Mouse (Mus musculus): Measurements from ENCODE around the gene Gja5. TPM values are rescaled to one million over a fixed set of nuclear protein-coding genes. Genes with fewer than 3 reads are reported as not detected.
A peak's percentile ranks its signal among the peaks of the same experiment; 100 is the strongest.

Gene Gja5
- polyA plus RNA-seq, 1 experiment from 2014 or later = 20.2 TPM

DNA sequence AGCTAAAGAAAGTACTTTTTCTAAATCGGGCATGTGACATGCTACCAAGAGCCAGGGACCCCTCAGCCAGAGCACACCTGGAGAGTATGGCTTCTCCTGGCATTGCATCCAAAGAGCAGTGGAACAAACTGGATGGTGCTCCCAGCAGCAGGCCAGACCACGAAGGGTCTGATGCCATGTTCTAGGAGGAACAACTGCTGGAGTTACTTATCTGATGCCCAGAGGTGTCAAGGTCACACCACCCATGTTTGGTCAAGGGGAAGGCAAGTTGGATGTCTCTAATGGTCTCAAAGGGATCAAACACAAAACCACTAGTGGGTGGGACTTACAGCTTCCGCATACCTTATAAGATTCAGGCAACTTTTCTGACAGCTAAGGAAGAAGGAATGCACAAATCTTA lies 74.5 kb downstream of the Gja5 start:
- no peak overlapping the region for H3K4me2 ChIP-seq (replicated peaks)
- WGBS = 81% methylated on average over 3 of the region's 3 CpGs
- H3K9ac ChIP-seq = no peak overlapping the region
- no peaks in the 10 kb centered on the region for H3K9me3 ChIP-seq (replicated peaks)
- no peak overlapping the region for H3K4me3 ChIP-seq (replicated peaks)
- no peaks in the 10 kb centered on the region for H3K36me3 ChIP-seq
- no peaks in the 10 kb centered on the region for H3K4me1 ChIP-seq
- no peaks in the 10 kb centered on the region for H3K27me3 ChIP-seq
- no peak for ATAC-seq (ENCODE audit: insufficient number of reproducible peaks, low FRiP score, low TSS enrichment, low read depth)
- H3K27ac ChIP-seq (replicated peaks) = no peak overlapping the region

DNA sequence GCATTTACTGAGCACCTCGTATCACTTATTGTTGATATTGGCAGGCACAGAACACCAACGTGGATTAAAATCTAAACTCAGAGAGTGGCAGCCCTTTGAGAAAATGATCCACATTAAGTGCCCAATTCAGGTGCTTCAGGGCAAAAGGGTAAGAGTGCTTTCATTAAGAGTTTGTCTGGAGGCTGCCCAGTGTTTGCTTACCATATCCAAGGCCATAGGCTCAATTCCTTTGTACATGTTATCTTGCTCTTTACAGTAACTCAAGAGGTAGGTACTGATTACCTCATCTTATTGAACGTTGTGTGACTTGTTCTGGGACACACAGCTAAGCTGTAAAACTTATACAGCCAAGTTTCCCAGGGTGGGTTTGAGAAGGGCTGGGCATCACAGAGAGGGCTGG lies 77.3 kb downstream of the Gja5 start:
- ATAC-seq (ENCODE audit: insufficient number of reproducible peaks, low FRiP score, low TSS enrichment, low read depth) = no peak
- no peak overlapping the region for H3K9ac ChIP-seq
- H3K9me3 ChIP-seq (replicated peaks) = no peaks in the 10 kb centered on the region
- H3K4me1 ChIP-seq = no peaks in the 10 kb centered on the region
- H3K27me3 ChIP-seq = no peaks in the 10 kb centered on the region
- H3K4me3 ChIP-seq (replicated peaks) = no peak overlapping the region
- H3K4me2 ChIP-seq (replicated peaks) = no peak overlapping the region
- H3K27ac ChIP-seq (replicated peaks) = no peak overlapping the region
- H3K36me3 ChIP-seq = no peaks in the 10 kb centered on the region
- 69% methylated on average over 3 of the region's 3 CpGs for WGBS

GRCm38 (mm10) chr3:96982666-96983065 lies 78.2 kb downstream of the Gja5 start:
- WGBS = 86% methylated on average over 2 of the region's 2 CpGs
- Histone ChIP-seq H3K4me2 (replicated peaks) (no peak overlapping the region), H3K27ac (replicated peaks) (no peak overlapping the region), H3K36me3 (no peaks in the 10 kb centered on the region), H3K27me3 (no peaks in the 10 kb centered on the region), H3K4me1 (no peaks in the 10 kb centered on the region), H3K9me3 (replicated peaks) (no peaks in the 10 kb centered on the region), H3K9ac (no peak overlapping the region), H3K4me3 (replicated peaks) (no peak overlapping the region)
- no peak for ATAC-seq (ENCODE audit: insufficient number of reproducible peaks, low FRiP score, low TSS enrichment, low read depth)

DNA sequence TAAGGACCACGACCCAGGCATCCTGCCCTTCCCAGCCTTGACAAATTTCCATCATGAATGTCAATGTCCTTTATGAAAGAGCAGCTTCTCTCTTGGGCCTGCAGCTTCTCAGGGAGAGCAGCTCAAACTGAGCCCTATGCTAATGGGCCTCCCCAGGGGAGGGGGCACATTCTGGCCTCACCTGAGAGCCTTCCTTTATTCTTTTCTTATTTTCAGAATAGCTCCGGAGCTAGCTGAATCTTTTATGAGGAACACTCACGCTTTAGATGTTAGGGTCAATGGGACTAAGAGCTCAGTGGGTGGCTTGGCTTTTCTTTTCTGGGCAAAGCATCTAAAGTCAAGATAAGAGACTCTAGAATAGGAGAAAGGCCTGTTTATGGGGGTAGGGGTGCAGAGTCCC lies 88.0 kb downstream of the Gja5 start:
- 45% methylated on average over 3 of the region's 3 CpGs for WGBS
- H3K4me1 ChIP-seq = peaks cover 3% of the 10 kb centered on the region; the same call in 1 of the 2 replicates
- ATAC-seq (ENCODE audit: insufficient number of reproducible peaks, low FRiP score, low TSS enrichment, low read depth) = no peak
- no peaks in the 10 kb centered on the region for H3K27me3 ChIP-seq
- no peak overlapping the region for H3K9ac ChIP-seq
- no peak overlapping the region for H3K4me2 ChIP-seq (replicated peaks)
- no peak overlapping the region for H3K4me3 ChIP-seq (replicated peaks)
- H3K27ac ChIP-seq (replicated peaks) = no peak overlapping the region
- H3K9me3 ChIP-seq (replicated peaks) = no peaks in the 10 kb centered on the region
- H3K36me3 ChIP-seq = no peaks in the 10 kb centered on the region

GRCm38 (mm10) chr3:96997770-96998169 lies 93.3 kb downstream of the Gja5 start:
- H3K27me3 ChIP-seq = no peaks in the 10 kb centered on the region
- no peak for ATAC-seq (ENCODE audit: insufficient number of reproducible peaks, low FRiP score, low TSS enrichment, low read depth)
- no peak overlapping the region for H3K4me2 ChIP-seq (replicated peaks)
- H3K4me1 ChIP-seq = no peaks in the 10 kb centered on the region
- H3K4me3 ChIP-seq (replicated peaks) = no peak overlapping the region
- no peak overlapping the region for H3K9ac ChIP-seq
- H3K27ac ChIP-seq (replicated peaks) = no peak overlapping the region
- H3K9me3 ChIP-seq (replicated peaks) = no peaks in the 10 kb centered on the region
- 37% methylated on average over 6 of the region's 6 CpGs for WGBS
- H3K36me3 ChIP-seq = no peaks in the 10 kb centered on the region

GRCm38 (mm10) chr3:97003111-97003510 lies 98.6 kb downstream of the Gja5 start:
- no peak overlapping the region for H3K4me3 ChIP-seq (replicated peaks)
- H3K27me3 ChIP-seq = no peaks in the 10 kb centered on the region
- no peak overlapping the region for H3K9ac ChIP-seq
- no peaks in the 10 kb centered on the region for H3K4me1 ChIP-seq
- WGBS = 92% methylated on average over 10 of the region's 10 CpGs
- ATAC-seq (ENCODE audit: insufficient number of reproducible peaks, low FRiP score, low TSS enrichment, low read depth) = no peak
- H3K36me3 ChIP-seq = no peaks in the 10 kb centered on the region
- no peak overlapping the region for H3K27ac ChIP-seq (replicated peaks)
- no peak overlapping the region for H3K4me2 ChIP-seq (replicated peaks)
- no peaks in the 10 kb centered on the region for H3K9me3 ChIP-seq (replicated peaks)

DNA sequence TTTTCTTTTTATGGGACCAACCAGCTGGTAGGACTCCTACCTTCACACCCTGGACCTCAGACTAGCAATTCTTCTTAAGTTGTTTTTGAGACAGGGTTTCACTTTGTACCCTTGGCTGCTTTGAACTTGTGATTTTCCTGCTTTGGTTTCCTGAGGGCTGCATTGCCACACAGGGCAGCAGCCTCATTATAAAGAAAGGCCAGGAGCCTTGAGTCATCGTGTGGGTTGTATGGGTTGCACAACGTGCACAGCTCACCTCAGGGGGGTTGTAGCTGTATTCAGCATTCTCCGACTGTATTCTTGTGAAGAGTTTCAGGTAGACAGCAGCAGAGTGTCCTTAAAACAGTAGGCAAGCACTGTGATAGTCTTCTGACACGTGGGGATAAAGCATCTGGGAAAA lies 100.0 kb downstream of the Gja5 start:
- Histone ChIP-seq H3K4me2 (replicated peaks) (no peak overlapping the region), H3K4me1 (no peaks in the 10 kb centered on the region), H3K4me3 (replicated peaks) (no peak overlapping the region), H3K27ac (replicated peaks) (no peak overlapping the region), H3K36me3 (no peaks in the 10 kb centered on the region), H3K27me3 (no peaks in the 10 kb centered on the region), H3K9me3 (replicated peaks) (no peaks in the 10 kb centered on the region), H3K9ac (no peak overlapping the region)
- no peak for ATAC-seq (ENCODE audit: insufficient number of reproducible peaks, low FRiP score, low TSS enrichment, low read depth)
- WGBS = 71% methylated on average over 4 of the region's 4 CpGs

GRCm38 (mm10) chr3:97007010-97007448 lies 102.5 kb downstream of the Gja5 start:
- WGBS = 50% methylated on average over 3 of the region's 3 CpGs
- Histone ChIP-seq H3K36me3 (no peaks in the 10 kb centered on the region), H3K27me3 (no peaks in the 10 kb centered on the region), H3K9me3 (replicated peaks) (no peaks in the 10 kb centered on the region), H3K9ac (no peak overlapping the region), H3K4me1 (no peaks in the 10 kb centered on the region), H3K27ac (replicated peaks) (no peak overlapping the region), H3K4me2 (replicated peaks) (no peak overlapping the region), H3K4me3 (replicated peaks) (no peak overlapping the region)
- ATAC-seq (ENCODE audit: insufficient number of reproducible peaks, low FRiP score, low TSS enrichment, low read depth) = no peak

- H3K36me3 ChIP-seq = no peaks in the 10 kb centered on the region
- no peak for ATAC-seq (ENCODE audit: insufficient number of reproducible peaks, low FRiP score, low TSS enrichment, low read depth)
- no peak overlapping the region for H3K27ac ChIP-seq (replicated peaks)
Observed at GRCm38 (mm10) chr3:97025226-97025625, 120.7 kb downstream of the Gja5 start.

GRCm38 (mm10) chr3:97032053-97032496 lies 127.6 kb downstream of the Gja5 start:
- Histone ChIP-seq H3K9me3 (replicated peaks) (no peaks in the 10 kb centered on the region), H3K4me3 (replicated peaks) (peak overlapping the region; percentile 36), H3K27me3 (peaks cover 4% of the 10 kb centered on the region; the same call in 1 of the 2 replicates), H3K27ac (replicated peaks) (no peak overlapping the region), H3K4me2 (replicated peaks) (peak overlapping the region; percentile 56), H3K36me3 (no peaks in the 10 kb centered on the region), H3K9ac (no peak overlapping the region), H3K4me1 (peaks cover 8% of the 10 kb centered on the region)
- no peak for ATAC-seq (ENCODE audit: insufficient number of reproducible peaks, low FRiP score, low TSS enrichment, low read depth)
- WGBS = 2% methylated on average over 10 of the region's 10 CpGs

More at GRCm38 (mm10) chr3:97025226-97025625, 120.7 kb downstream of the Gja5 start:
- Histone ChIP-seq H3K9me3 (replicated peaks) (no peaks in the 10 kb centered on the region), H3K4me1 (no peaks in the 10 kb centered on the region), H3K27me3 (no peaks in the 10 kb centered on the region), H3K4me2 (replicated peaks) (no peak overlapping the region), H3K9ac (no peak overlapping the region), H3K4me3 (replicated peaks) (no peak overlapping the region)
- WGBS = 50% methylated on average over 5 of the region's 5 CpGs

DNA sequence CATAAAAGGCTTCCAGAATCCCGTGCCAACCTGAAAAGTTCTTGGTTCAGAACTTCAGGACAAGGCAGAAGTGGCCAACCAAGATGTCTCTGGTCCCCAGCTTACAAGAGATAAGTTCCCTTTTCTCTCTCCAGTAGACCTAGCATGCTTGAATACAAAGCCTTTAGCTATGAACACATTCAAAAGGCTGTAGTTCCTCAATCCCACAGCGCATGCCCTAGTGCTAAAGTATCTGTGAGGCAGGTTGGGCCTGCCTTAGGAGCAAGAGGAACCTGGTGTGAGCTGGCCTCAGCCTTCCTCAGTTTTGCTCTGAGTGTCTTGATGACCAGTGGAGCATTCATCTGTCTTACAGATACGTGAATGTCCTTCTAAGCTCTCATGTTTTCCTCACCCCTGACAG lies 131.1 kb downstream of the Gja5 start:
- no peak for ATAC-seq (ENCODE audit: insufficient number of reproducible peaks, low FRiP score, low TSS enrichment, low read depth)
- 81% methylated on average over 3 of the region's 3 CpGs for WGBS
- H3K36me3 ChIP-seq = no peaks in the 10 kb centered on the region
- H3K4me1 ChIP-seq = peaks cover 8% of the 10 kb centered on the region
- H3K27ac ChIP-seq (replicated peaks) = no peak overlapping the region
- H3K27me3 ChIP-seq = peaks cover 4% of the 10 kb centered on the region; the same call in 1 of the 2 replicates
- H3K9ac ChIP-seq = no peak overlapping the region
- H3K4me3 ChIP-seq (replicated peaks) = no peak overlapping the region
- H3K9me3 ChIP-seq (replicated peaks) = no peaks in the 10 kb centered on the region
- no peak overlapping the region for H3K4me2 ChIP-seq (replicated peaks)

DNA sequence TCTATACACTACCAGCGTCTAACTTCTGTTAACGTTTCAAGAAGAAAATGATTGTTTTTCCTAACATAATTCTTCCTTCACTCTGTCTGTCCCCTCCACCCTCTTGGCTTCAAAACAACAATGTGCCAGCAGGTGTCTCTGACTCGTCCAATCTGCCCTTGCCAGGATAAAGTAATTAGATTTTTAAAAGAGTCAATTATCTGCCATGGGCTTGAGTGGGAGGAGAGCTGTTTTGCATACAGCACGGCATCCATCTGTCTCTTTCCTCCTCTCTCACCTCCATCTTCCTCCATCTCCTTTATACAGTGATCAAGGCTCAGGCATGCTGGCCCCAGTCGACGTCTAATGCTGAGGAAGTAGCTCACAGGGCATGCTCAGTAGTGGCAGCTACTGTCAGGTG lies 132.6 kb downstream of the Gja5 start:
- H3K27ac ChIP-seq (replicated peaks) = no peak overlapping the region
- no peak overlapping the region for H3K4me3 ChIP-seq (replicated peaks)
- no peaks in the 10 kb centered on the region for H3K36me3 ChIP-seq
- H3K9me3 ChIP-seq (replicated peaks) = no peaks in the 10 kb centered on the region
- H3K4me1 ChIP-seq = peaks cover 3% of the 10 kb centered on the region; the same call in 1 of the 2 replicates
- no peaks in the 10 kb centered on the region for H3K27me3 ChIP-seq
- 57% methylated on average over 6 of the region's 6 CpGs for WGBS
- no peak overlapping the region for H3K4me2 ChIP-seq (replicated peaks)
- ATAC-seq (ENCODE audit: insufficient number of reproducible peaks, low FRiP score, low TSS enrichment, low read depth) = no peak
- no peak overlapping the region for H3K9ac ChIP-seq

All from embryonic facial prominence, embryonic 15.5 days (tissue).